Mouse (Mus musculus) gonadal fat pad, adult 2 months (tissue): ENCODE results near the gene Olfr315. TPM values are rescaled to one million over a fixed set of nuclear protein-coding genes. Genes with fewer than 3 reads are reported as not detected.
"Not testable (repeated sequence)": the region's sequence is repeated elsewhere in the genome, so short reads cannot be mapped to it uniquely, and the experiment has no call there.

Experiments used
- DNase-seq: peaks from one replicate; pipeline ENCODE4 v3.0.0-alpha.2; 2012; ENCODE audit warnings: low read depth
- polyA plus RNA-seq: library from polyadenylated mRNA; depleted of rRNA; stranded (reverse); fragments of >200 nt; gene quantifications from 2 replicates; pipeline ENCODE4 v1.2.3, GENCODE M21; 2012; rRNA removed

The Olfr315 gene
- polyA plus RNA-seq, 1 experiment, result not detected

GRCm38 (mm10) chr11:58815676-58816075, 42.7 kb downstream of the Olfr315 start:
- DNase-seq, result no peak

GRCm38 (mm10) chr11:58828937-58829336, 55.9 kb downstream of the Olfr315 start, which contains the start of gene Olfr312:
Gene Olfr312 (plus strand): TSS chr11:58829237.
- not testable (repeated sequence) for DNase-seq

GRCm38 (mm10) chr11:58829764-58830163, 56.8 kb downstream of the Olfr315 start:
- DNase-seq, result no peak

Other genes with a start within 250 kb of the Olfr315 start
- not detected in 2 replicates for gene Olfr330, start 238.4 kb upstream of the Olfr315 start, polyA plus RNA-seq
- not detected in 2 replicates for gene Olfr329-ps, start 226.8 kb upstream of the Olfr315 start, polyA plus RNA-seq
- gene Olfr328, start 217.6 kb upstream of the Olfr315 start, polyA plus RNA-seq, result not detected in 2 replicates
- gene Olfr224, start 202.6 kb upstream of the Olfr315 start, polyA plus RNA-seq, result not detected in 2 replicates
- not detected in 2 replicates for gene Olfr325, start 195.5 kb upstream of the Olfr315 start, polyA plus RNA-seq
- gene Olfr324, start 178.1 kb upstream of the Olfr315 start, polyA plus RNA-seq, result not detected in 2 replicates
- 0.29 TPM in 1 of 2 replicates, not detected in the other for gene 2210407C18Rik, start 157.1 kb upstream of the Olfr315 start, polyA plus RNA-seq
- gene Olfr323, start 142.7 kb upstream of the Olfr315 start, polyA plus RNA-seq, result not detected in 2 replicates
- not detected in 2 replicates for gene Trim58, start 132.7 kb upstream of the Olfr315 start, polyA plus RNA-seq
- gene Olfr322, start 114.4 kb upstream of the Olfr315 start, polyA plus RNA-seq, result not detected in 2 replicates
- gene Olfr320, start 92.1 kb upstream of the Olfr315 start, polyA plus RNA-seq, result not detected in 2 replicates
- gene Olfr319, start 74.0 kb upstream of the Olfr315 start, polyA plus RNA-seq, result 0.06 TPM in 1 of 2 replicates, not detected in the other
- not detected in 2 replicates for gene Olfr318, start 49.2 kb upstream of the Olfr315 start, polyA plus RNA-seq
- gene Olfr317, start 34.0 kb upstream of the Olfr315 start, polyA plus RNA-seq, result not detected in 2 replicates
- not detected in 2 replicates for gene Olfr316, start 20.5 kb upstream of the Olfr315 start, polyA plus RNA-seq
- gene Olfr314, start 9.8 kb downstream of the Olfr315 start, polyA plus RNA-seq, result not detected in 2 replicates
- 3.3 and 4.8 TPM in 2 replicates for gene Fam183b, start 28.8 kb downstream of the Olfr315 start, polyA plus RNA-seq
- not detected in 2 replicates for gene Olfr313, start 41.8 kb downstream of the Olfr315 start, polyA plus RNA-seq
- gene Olfr312, start 56.0 kb downstream of the Olfr315 start, polyA plus RNA-seq, result not detected in 2 replicates
- gene Olfr311, start 66.1 kb downstream of the Olfr315 start, polyA plus RNA-seq, result not detected in 2 replicates
- 4.6 and 6.2 TPM in 2 replicates for gene Gm12258, start 74.0 kb downstream of the Olfr315 start, polyA plus RNA-seq
- 7.6 and 9.1 TPM in 2 replicates for gene 2810021J22Rik, start 94.0 kb downstream of the Olfr315 start, polyA plus RNA-seq
- gene Zfp39, start 131.0 kb downstream of the Olfr315 start, polyA plus RNA-seq, result 1.2 and 1.9 TPM in 2 replicates
- 0.03 TPM in 1 of 2 replicates, not detected in the other for gene Btnl10, start 144.7 kb downstream of the Olfr315 start, polyA plus RNA-seq
- 163 and 165 TPM in 2 replicates for gene Rnf187, start 165.7 kb downstream of the Olfr315 start, polyA plus RNA-seq
- 0.97 and 1.6 TPM in 2 replicates for gene Hist3h2ba, start 175.7 kb downstream of the Olfr315 start, polyA plus RNA-seq
- 20.3 and 21.6 TPM in 2 replicates for gene Hist3h2a, start 181.5 kb downstream of the Olfr315 start, polyA plus RNA-seq
- 0.39 and 1.3 TPM in 2 replicates for gene Trim17, start 181.5 kb downstream of the Olfr315 start, polyA plus RNA-seq
- 22.6 and 25.2 TPM in 2 replicates for gene Trim11, start 204.9 kb downstream of the Olfr315 start, polyA plus RNA-seq